Mouse (Mus musculus): ENCODE measurements around the gene Lgmn.

Lgmn gene

DNA sequence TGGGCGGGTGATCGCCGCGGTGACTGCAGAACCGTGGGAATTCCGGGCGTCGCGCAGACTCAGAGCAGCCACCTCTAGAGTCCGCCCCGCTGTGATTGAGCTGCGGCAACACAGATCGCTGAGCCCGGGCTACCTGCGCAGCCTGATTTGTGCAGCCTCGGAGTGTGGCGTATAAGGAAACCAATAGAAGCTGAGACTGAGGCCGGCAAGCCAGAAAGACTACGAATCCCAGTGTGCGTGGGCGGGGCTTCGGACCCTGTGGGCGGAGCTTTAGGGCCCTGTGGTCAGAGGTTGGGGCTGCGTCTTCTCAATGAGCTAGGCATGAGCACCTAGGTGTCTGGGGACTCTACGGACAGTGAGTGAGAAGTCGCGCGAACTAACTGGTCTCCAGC, at the start of gene Lgmn:
Lgmn (minus strand) TSS at position 182 of the 392 bp plus-strand sequence.
- DNase-seq (ENCODE audit: low spot score) = peak; percentile 97

DNA sequence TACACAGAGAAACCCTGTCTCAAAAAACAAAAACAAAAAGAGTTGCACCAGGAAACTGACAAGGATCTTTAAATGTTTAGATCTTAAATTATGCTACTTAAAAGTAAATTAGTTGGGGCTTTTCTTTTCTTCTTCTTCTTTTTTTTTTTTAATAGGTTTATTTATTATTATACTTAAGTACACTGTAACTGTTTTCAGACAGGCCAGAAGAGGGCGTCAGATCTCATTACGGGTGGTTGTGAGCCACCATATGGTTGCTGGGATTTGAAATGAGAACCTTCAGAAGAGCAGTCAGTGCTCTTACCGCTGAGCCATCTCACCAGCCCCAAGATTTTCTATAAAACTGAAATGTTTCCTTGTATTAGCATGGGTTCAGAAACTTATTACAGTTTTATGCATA, 45.3 kb upstream of the Lgmn start:
- no peak for DNase-seq (ENCODE audit: low spot score)

DNA sequence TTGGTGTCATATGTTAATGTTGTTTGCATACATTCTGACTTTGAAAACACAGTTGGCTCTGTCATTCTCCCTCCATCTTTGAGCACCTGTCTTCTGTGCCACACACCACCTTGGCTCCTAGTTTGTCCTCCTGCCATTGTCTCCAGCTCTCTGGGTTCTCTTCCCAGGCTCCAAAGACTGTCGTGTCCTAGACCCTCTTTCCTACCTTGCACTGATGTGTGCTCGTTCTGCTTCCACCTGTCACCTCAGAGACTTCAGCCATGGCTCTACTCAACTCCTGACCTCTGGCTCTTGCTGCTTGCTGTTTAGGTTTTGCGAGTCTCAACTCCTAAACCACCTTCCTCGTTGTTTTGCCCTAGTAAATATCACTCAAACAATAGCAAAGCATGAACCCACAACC, 40.9 kb upstream of the Lgmn start:
- no peak for DNase-seq (ENCODE audit: low spot score)

DNA sequence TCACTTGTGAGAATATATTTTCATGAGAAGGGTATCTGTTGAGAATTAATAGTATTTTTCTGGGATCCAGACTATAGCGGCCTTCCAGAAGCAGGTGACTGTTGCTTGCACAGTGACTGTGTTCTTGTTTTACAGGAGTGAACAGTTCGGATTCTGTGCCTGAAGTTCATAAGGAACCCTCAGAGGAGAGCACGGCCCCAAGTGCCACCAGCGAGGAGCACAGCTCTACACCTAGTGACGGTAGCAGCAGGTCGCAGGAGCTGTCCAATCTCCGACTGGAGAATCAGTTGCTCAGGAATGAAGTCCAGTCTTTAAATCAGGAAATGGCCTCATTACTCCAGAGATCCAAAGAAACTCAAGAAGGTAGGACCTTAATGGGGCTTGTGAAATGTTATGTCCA, 34.8 kb upstream of the Lgmn start:
- no peak for DNase-seq (ENCODE audit: low spot score)

DNA sequence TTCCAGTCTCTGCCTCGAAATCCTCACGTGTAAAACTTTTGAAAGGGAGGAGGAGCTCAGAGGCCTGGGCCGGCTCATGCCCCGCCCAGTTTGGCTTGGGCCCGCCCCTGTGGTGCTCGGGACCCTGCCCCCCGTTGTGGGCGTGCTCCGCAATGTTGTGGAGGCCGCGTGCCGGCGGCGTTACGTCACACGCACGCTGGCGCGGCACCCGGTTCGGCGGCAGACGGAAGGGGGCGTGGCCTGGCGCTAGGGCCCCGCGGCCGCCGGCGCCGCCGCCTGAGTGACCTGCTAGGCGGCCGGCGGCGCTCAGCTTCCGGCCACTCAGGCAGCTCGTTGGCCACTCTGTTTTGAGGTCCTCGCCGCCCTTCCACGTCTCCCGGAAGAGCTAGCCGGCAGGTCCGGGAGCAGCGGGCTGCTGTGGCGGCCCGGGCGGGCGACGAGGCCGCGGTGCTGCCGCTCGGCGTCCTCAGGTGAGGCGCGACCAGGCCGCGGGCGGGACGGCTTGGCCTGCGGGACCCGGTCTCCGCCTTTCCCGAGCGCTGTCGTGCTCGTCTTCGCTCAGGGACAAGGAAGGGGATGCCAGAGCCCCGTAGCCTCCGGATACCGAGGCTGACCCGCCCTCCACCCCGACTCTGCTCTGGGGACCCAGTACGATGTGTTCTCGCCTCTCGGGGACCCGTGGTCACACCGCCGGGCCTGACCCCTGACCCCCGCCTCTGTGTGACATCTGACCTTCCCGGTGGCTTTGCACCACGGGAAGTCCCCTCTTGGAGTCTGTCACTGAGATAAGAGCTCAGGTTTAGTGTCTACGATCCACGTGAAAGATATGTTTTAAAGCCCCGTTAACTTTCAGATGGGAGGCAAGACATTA, 29.5 kb upstream of the Lgmn start, which contains the start of gene Golga5:
Golga5 (plus strand) TSS at position 242 of the 871 bp plus-strand sequence.
- peak; percentile 82 for DNase-seq (ENCODE audit: low spot score)

DNA sequence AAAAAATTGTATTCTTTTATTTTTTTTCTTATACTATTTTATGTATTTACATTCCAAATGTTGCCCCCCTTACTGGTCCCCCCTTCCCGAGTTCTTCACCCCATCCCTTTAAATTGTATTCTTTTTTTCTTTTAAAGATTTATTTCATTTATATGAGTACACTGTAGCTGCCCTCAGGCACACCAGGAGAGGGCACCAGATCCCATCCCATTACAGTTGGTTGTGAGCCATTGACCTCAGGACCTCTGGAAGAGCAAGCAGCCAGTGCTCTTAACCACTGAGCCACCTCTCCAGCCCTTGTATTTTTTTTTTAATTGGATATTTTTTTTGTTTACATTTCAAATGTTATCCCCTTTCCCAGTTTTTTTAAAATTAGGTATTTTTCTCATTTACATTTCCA, 28.5 kb upstream of the Lgmn start:
- no peak for DNase-seq (ENCODE audit: low spot score)

DNA sequence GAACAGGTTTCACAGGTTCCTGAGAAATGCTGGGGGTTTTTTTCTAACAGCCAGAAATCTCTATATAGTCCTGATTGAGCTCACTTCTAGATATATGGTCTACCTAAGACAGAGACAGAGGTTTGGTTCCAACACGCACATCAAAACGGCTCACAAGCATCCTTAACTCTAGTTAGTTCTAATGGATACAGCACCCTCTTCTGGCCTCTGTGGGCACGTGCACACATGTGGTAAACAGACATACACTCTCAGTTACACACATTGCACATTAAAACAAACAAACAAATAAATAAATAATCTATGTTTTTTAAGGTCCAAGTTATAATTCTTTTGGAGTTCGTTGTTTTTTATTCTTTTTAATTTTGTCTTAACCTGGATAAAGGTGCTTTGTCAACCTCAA, 25.0 kb upstream of the Lgmn start:
- no peak for DNase-seq (ENCODE audit: low spot score)

DNA sequence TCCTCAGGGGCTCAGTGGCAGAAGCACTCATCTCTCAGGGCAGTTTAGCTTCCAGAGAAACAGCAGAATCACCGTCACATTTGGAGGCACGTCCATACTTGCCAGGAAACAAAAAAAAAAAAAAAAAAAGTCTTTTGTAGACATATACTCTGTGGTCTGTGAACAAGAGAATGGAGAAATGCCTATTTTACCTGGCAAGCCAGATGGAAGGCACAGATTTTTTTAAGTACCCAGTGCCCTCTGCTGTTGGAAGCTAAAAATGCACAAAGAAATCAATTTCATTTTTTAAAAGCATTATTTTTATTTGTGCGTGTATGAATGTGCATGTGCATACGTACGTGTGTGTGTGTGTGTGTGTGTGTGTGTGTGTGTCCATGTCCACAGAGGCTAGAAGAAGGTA, 21.6 kb upstream of the Lgmn start:
- no peak for DNase-seq (ENCODE audit: low spot score)

DNA sequence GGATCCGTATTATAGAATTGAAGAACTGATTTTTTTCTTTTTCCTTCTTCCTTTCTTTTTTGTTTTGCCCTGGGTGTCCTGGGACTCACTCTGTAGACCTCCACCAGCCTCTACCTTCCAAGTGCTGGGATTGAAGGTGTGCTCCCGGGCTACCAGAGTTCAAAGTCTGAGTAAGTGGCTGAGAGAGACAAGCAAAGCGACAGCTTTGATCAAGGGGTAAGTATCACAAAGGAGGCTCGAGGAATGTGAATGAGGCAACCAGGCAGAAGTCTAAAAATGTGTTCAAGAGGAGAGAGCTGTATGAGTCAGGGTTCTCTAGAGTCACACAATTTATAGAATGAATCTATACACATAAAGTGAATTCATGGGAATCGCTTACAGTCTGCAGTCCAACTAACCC, 20.4 kb upstream of the Lgmn start:
- no peak for DNase-seq (ENCODE audit: low spot score)

DNA sequence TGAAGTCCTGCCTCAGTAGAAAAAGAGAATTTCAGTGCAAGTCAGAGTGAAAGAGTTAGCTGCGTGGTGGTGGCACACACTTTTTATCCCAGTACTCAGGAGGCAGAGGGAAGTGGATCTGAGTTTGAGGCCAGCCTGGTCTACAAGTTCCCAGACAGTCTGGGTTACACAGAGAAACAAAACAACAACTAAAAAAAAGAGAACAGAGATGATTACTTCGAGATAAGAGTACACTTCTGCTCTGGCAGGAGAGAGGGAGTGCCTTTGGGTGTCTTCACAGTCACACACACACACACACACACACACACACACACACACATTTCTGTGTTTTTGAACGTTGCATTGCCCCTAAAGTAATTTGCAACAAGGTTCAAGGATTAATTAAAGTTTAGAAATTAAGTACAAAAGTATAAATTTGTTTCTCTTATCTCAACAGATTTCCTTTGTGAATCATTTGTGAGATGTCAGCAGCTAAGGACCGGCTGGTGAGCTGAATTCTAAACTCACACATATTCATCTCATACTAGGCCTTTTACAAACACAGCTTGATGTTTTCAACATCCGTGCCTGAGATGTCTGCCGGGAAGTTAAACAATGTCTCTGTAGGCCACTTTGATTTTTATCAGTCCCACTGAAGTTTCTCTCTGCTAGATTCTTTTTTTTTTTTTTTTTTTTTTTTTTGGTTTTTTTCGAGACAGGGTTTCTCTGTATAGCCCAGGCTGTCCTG, 17.0 kb upstream of the Lgmn start:
- no peak for DNase-seq (ENCODE audit: low spot score)

DNA sequence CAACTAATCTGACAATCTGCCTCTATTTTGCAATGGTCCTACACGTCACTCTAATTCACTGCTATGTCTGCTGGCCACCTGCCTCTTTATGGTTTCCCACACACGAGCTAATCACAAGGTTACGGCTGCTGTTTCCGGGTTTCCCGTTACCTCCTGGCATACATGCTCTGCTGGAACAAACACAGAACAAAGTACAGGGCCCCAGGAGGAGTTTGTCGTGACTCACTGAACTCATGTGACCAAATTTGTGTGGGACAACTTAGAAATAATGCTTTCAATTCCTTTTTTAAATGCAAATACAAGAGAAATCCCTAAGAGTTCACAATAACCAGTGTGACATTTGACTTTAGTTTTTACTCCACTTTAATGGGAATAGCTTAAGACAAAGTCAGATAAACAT, 14.0 kb upstream of the Lgmn start:
- DNase-seq (ENCODE audit: low spot score) = no peak

DNA sequence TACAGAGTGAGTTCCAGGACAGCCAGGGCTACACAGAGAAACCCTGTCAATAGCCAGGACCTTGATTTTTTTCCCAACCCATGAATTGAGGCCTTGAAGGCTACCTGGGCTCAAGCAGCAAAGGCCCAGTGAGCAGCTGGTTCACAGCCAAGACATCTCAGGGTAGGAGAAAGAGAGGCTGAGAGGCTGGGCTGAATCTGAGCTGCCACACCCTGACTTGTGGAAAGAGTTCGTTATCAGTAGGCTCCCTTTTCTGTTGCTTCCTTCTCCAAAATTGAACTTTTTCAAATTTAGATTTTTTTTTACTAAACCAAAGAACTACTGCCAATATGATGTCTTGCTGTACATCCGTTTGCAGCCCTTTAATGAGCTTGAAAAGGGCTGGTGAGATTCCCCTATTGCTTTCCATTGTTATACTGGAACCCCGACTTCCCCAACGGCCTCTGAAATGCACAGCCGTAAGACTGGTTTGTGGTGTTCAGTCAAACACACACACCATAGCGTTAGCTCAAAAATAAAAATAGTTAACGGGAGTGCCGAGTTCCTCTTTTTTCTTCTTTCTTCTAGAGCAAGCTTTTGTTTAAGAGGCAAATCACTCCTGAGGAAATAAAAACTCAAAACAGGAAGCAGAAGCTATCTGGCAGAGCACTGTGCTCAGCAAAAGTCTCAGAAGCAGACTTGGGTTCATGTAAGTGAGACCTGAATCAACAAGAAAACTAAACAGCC, 11.7 kb upstream of the Lgmn start:
- no peak for DNase-seq (ENCODE audit: low spot score)

DNA sequence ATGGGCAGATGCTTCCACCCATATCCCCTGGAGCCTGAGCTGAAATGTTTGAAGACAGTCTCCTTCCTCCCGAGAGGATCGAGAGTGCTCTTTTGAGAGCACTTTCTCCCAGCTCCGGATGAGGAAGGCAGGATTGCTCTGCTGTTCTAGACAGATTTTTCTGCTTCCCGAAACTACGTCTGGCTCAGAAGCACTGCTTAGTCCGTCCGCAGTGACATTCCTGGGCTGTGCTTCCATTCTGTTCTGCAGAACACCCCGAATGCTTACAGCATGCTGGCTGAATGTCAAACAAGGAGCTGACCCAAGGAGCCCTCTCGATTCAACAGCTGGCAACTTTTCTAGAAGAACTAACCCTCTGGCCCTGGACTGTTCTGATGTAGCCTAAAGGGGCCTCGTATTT, 10.8 kb upstream of the Lgmn start:
- DNase-seq (ENCODE audit: low spot score) = no peak

DNA sequence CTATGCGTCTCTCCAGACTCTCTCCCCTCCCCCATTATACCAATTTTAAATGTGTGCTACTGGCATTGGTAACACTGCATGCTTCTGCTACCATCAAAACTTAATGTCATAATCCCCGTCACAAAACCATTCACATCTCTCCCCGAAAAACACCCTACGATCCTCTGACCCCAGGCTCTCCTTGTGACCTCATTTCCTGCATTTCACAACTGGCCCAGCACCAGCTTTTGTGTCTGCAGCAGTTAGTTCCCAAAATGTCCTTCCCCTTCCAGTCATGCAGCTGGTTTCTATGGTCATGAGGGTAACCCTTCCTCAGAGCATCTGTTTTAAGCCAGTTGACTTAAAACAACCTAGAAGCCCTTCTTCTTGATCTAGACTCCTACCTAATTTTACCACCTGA, 5.8 kb upstream of the Lgmn start:
- no peak for DNase-seq (ENCODE audit: low spot score)

DNA sequence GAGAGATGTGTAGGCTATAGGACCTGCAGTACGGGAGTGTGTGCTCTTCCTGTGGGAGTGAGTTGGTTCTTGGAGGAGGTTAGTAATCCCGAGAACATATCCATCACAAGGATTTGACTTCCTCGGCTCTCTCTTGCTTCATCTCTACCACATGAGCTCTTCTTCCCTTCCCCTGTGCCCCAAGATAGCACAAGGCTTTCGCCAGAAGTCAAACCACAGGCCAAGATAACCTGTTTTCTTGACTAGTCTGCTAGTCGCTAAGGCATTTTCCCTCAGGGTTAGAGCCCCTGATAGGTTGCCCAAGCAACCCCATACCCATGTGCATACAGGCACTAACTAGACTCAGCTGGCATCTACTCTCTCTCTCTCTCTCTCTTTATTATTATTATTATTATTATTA, 4.1 kb upstream of the Lgmn start:
- DNase-seq (ENCODE audit: low spot score) = no peak

DNA sequence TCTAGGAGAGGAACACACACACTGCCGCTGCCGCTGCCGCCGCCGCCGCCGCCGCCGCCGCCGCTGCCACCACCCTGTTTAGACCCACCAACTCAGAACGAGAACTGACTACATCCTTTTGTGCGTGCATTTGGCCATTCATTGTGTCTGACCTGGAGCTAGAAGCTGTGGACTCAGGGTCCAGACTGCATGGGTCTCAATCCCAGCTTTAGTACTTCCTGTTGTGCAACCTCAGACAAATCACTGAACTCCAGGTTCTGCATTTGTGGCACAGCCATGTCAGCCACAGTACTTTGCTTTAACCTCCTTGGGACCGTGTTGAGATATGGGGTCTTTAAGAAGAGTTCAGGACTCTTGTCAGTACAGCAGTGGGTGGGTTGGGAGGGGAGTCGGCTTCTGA, 3.0 kb upstream of the Lgmn start:
- DNase-seq (ENCODE audit: low spot score) = no peak

DNA sequence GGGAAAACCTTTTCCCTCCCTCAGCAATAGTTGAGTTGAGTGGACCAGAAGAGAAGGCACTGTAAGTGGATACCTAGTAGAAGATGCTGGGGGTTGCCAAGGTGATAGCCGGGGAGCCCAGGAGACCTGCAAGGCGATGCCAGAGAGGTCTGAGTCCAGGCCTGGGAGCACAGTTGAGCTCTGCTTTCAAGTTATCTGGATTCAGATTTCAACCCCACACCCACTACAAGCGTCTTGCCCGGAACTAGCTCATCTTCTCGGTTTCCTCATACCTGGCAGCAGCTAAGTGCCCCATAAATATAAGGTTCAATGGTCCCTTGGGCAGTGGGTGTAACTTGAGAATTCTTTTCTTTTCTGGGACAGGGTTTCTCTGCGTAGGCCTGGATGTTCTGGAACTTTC, 1.5 kb upstream of the Lgmn start:
- DNase-seq (ENCODE audit: low spot score) = no peak

DNA sequence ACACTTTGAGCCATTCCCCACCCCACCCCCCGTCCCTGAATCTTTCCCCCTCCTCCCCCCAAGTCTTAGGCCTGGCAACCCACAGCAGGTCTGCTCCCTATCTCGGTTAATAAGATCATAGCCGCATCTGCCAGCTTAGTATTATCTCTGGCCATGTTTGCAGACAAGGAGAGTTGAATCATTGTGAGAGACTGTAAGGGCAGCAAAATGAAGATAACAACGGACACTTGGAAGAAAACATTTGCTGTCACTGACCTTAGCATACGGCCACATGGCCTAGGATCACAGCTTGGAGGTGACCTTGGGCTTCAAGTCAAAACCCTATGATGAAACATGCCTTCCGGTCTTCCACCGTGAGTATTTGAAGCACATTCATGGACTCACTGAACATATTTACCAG, 938 bp upstream of the Lgmn start:
- DNase-seq (ENCODE audit: low spot score) = no peak

DNA sequence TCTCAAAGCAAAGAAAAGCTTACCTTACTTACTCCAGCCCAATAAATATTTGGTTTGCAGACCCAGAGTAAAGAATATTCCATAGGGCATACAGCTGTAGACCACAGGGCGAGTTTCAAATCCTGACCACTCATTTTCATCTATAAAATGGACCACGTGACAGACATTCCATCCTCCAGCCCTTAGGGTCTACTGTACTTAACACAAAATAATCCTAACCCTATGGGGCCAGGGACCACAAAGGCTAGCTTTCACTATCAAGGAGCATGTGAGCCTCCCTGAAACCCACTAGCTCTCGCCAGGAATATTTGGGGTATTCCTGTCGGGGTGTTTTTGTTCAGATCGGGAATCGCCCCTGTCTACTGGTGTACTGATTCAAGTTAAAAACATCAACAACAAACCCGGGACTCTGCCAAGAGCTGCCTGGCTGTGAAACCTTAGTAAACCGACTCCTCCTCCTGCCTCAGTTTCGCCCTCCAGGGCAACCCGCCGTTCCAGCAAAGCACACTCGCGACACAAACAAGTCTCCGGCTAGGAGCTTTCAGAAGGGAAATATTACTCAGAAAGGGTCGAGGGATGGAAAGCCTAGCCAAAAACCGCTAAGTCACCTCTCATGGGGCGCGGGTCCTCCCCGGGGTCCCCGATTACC, 506 bp downstream of the Lgmn start:
- no peak for DNase-seq (ENCODE audit: low spot score)

DNA sequence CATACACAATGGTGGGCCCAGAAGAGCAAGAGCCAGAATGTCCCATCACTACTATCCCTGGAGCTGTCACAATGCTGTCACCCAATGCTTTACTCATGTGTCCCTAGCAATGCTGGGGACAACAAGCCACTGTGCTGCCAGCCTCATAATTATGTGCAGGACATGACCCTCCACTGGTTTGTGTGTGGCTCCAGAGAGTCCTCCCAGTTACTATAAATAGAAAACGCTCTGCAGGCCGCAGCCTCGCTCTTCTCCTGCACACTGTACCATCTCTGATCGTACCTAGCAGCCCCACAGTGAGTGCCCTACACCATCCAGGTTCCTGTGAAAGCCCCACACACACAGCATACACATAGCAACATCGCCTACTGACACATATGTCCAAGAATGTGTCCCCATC, 1.7 kb downstream of the Lgmn start:
- DNase-seq (ENCODE audit: low spot score) = no peak

DNA sequence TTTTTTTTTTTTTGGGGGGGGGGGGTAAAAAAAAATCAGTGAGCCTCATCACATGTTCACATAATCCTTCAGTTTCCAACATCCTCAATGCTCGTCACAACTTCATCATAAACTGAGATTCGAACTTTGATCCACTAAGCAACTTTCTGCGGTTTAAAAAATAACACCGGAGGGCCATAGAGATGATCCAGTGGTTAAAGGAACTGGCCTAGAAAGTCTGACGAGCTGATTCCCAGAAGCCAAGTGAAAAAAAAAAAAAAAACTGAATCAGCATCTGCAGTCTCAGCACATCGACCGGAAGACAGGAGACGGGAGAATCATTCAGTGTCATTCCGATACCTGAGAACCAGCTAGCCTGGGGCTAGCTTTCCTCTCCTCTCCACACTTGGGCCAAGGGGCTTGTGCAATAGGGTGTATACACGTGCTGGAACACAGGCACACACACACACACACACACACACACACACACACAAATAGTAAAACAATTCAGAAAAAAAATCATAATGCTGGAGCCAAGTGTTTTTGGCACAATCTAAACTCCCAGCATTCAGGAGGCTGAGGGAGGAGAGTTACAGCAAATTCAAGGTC, 2.6 kb downstream of the Lgmn start:
- no peak for DNase-seq (ENCODE audit: low spot score)

DNA sequence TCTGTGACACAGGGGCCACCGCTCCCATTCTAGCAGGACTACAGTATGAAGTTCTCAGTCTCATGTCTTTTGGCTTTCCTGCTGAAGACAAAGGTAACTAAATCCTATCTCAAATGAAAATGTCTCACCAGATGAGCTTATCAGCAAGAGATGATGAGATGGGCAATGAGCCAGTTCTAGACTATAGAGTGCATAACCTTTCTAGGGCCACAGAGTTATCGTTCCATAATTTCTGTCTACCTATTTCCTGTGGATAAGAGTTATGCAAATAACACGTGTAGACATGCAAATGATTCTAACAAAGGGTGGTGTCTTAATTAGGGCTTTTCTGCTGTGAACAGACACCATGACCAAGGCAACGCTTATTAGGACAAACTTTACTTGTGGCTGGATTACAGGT, 5.5 kb downstream of the Lgmn start:
- no peak for DNase-seq (ENCODE audit: low spot score)
